Mouse (Mus musculus) bone marrow macrophage, adult 2 months (primary cell): Measurements from ENCODE around the gene Tepp. TPM values are rescaled to one million over a fixed set of nuclear protein-coding genes. Genes with fewer than 3 reads are reported as not detected.

Experiments used
- H3K27ac ChIP-seq: 2 replicates; pipeline ENCODE4 v1.5.1; 2012; ENCODE audit warnings: low read depth, low read length; ENCODE audit not compliant: insufficient read depth
- H3K4me1 ChIP-seq: 2 replicates; pipeline ENCODE4 v1.6.1; 2012; ENCODE audit warnings: low read length; ENCODE audit not compliant: control insufficient read depth, insufficient read depth
- H3K4me3 ChIP-seq: 2 replicates; pipeline ENCODE4 v1.5.1; 2012; ENCODE audit warnings: mild to moderate bottlenecking, low read length, moderate library complexity; ENCODE audit not compliant: insufficient read depth
- CTCF ChIP-seq: IDR thresholded peaks from 2 replicates; pipeline ENCODE4 v1.5.1; 2012; ENCODE audit warnings: low read depth, mild to moderate bottlenecking, low read length, moderate library complexity
- POLR2A ChIP-seq: IDR thresholded peaks from 2 replicates; pipeline ENCODE4 v1.6.1; 2012; ENCODE audit warnings: mild to moderate bottlenecking, low read depth, low read length, borderline replicate concordance
- polyA plus RNA-seq: library from polyadenylated mRNA; stranded (reverse); fragments of >200 nt; gene quantifications from 2 replicates; pipeline ENCODE4 v1.2.4, GENCODE M21; 2012; ENCODE audit not compliant: missing spikeins, insufficient read depth, insufficient read length

Gene Tepp
- polyA plus RNA-seq, 1 experiment: not detected

- no peak overlapping the region for H3K4me3 ChIP-seq
- H3K27ac ChIP-seq: no peak overlapping the region
- no peak for TF ChIP-seq POLR2A
- TF ChIP-seq CTCF: no peak
- H3K4me1 ChIP-seq: no peaks in the 10 kb centered on the region
Observed at GRCm38 (mm10) chr8:95358550-95359411, 48.4 kb downstream of the Tepp start.

- H3K27ac ChIP-seq: no peak overlapping the region
- H3K4me3 ChIP-seq: no peak overlapping the region
- no peak for TF ChIP-seq POLR2A
- no peak for TF ChIP-seq CTCF
- no peaks in the 10 kb centered on the region for H3K4me1 ChIP-seq
Observed at GRCm38 (mm10) chr8:95360181-95361015, 50.0 kb downstream of the Tepp start.

GRCm38 (mm10) chr8:95361016-95361341 is 50.6 kb downstream of the Tepp start:
- no peaks in the 10 kb centered on the region for H3K4me1 ChIP-seq
- no peak overlapping the region for H3K4me3 ChIP-seq
- H3K27ac ChIP-seq: no peak overlapping the region
- TF ChIP-seq POLR2A (no peak), CTCF (no peak)

GRCm38 (mm10) chr8:95362272-95362671 is 51.9 kb downstream of the Tepp start:
- no peak for TF ChIP-seq CTCF
- TF ChIP-seq POLR2A: no peak
- Histone ChIP-seq H3K4me1 (no peaks in the 10 kb centered on the region), H3K4me3 (no peak overlapping the region), H3K27ac (no peak overlapping the region)

GRCm38 (mm10) chr8:95363849-95364248 is 53.5 kb downstream of the Tepp start:
- Histone ChIP-seq H3K4me1 (no peaks in the 10 kb centered on the region), H3K27ac (no peak overlapping the region), H3K4me3 (no peak overlapping the region)
- TF ChIP-seq POLR2A: no peak
- TF ChIP-seq CTCF: no peak

- no peak for TF ChIP-seq CTCF
- no peak for TF ChIP-seq POLR2A
- Histone ChIP-seq H3K27ac (no peak overlapping the region), H3K4me1 (no peaks in the 10 kb centered on the region), H3K4me3 (no peak overlapping the region)
Observed at GRCm38 (mm10) chr8:95369581-95370326, 59.4 kb downstream of the Tepp start.

GRCm38 (mm10) chr8:95373389-95374002 is 63.1 kb downstream of the Tepp start:
- TF ChIP-seq CTCF: no peak
- no peak for TF ChIP-seq POLR2A
- H3K27ac ChIP-seq: no peak overlapping the region

GRCm38 (mm10) chr8:95374429-95374828 is 64.1 kb downstream of the Tepp start:
- Histone ChIP-seq H3K27ac (no peak overlapping the region), H3K4me3 (no peak overlapping the region), H3K4me1 (no peaks in the 10 kb centered on the region)
- TF ChIP-seq CTCF (no peak), POLR2A (no peak)

More at GRCm38 (mm10) chr8:95373389-95374002, 63.1 kb downstream of the Tepp start:
- H3K4me1 ChIP-seq: no peaks in the 10 kb centered on the region
- H3K4me3 ChIP-seq: no peak overlapping the region

GRCm38 (mm10) chr8:95375374-95375930 is 65.1 kb downstream of the Tepp start:
- TF ChIP-seq CTCF: no peak
- TF ChIP-seq POLR2A: no peak
- Histone ChIP-seq H3K27ac (no peak overlapping the region), H3K4me1 (peaks cover 2% of the 10 kb centered on the region; the same call in 1 of the 2 replicates), H3K4me3 (no peak overlapping the region)

Other genes starting within 250 kb of the Tepp start
- 7.7 and 11.2 TPM in 2 replicates for gene Katnb1, start 229.4 kb upstream of the Tepp start, polyA plus RNA-seq
- 14.8 and 15.9 TPM in 2 replicates for gene Kifc3, start 107.8 kb upstream of the Tepp start, polyA plus RNA-seq
- 0.59 and 2.7 TPM in 2 replicates for gene Cngb1, start 4.0 kb upstream of the Tepp start, polyA plus RNA-seq
- 6.9 and 7.5 TPM in 2 replicates for gene Zfp319, start 21.4 kb downstream of the Tepp start, polyA plus RNA-seq
- gene Usb1, start 21.7 kb downstream of the Tepp start, polyA plus RNA-seq: 35.0 and 35.2 TPM in 2 replicates
- gene Mmp15, start 41.7 kb downstream of the Tepp start, polyA plus RNA-seq: not detected in 2 replicates
- 42.8 and 45.7 TPM in 2 replicates for gene Cfap20, start 124.3 kb downstream of the Tepp start, polyA plus RNA-seq
- gene Csnk2a2, start 179.5 kb downstream of the Tepp start, polyA plus RNA-seq: 64.5 and 66.5 TPM in 2 replicates
- not detected in 2 replicates for gene Ccdc113, start 223.5 kb downstream of the Tepp start, polyA plus RNA-seq